Mouse (Mus musculus): Measurements from ENCODE around the gene Dcxr. TPM values are rescaled to one million over a fixed set of nuclear protein-coding genes. Genes with fewer than 3 reads are reported as not detected.

The Dcxr gene
- total RNA-seq, 1 experiment from 2014 or later, result 14.8 TPM

DNA sequence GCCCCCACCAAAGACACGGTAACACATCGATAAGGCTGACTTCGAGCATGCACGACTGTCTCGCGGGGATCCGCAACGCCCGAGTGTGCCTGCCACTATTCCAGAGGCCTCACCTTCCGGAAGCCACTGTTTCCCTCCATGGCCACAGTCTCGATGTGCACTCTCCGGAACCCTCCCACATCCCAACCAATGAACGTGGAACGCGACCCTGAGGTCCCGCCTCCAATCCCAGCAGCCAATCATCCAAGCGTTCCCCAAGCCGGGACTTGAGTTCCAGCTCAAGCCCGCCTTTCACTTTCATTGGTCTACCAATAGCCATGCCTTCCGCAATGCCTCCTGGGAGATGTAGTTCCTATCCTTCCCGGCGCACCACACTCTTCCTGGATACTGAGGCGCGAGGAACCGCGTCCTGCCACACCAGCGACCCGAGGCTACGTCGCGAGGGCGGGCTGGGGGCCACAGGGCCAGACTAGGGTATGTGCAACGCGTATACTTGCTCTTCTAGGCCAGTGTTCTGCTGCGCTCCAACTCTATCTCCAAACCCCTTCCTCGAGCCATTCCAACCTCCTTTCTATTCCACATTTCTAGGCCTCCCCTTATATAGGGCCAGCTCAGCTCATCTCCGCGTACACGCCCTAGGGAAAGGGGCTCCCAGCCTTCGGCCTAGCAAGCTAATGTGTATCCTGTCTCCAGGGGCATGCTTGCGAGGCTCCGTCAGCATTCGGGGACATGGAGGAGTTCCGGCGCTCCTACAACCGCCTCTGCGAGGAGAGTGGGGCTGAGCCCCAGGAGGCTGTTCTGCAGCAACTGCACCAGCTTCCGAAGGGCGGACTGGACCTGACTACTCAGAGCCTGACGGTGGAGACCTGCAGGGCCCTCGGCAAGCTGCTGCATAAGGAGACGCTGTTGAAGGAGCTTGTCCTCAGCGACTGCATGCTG, 13.2 kb downstream of the Dcxr start, which contains the start of the genes Cenpx and Lrrc45:
TSS of gene Cenpx (minus strand) at position 159 of the 939 bp plus-strand sequence.
TSS of gene Lrrc45 (plus strand) at position 346 of the 939 bp plus-strand sequence.
- ATAC-seq (replicated peaks; ENCODE audit: insufficient number of reproducible peaks, low FRiP score, low TSS enrichment, poor library complexity, severe bottlenecking), result peak; percentile 95

GRCm38 (mm10) chr11:120712771-120713568, 14.1 kb downstream of the Dcxr start:
- ATAC-seq (replicated peaks; ENCODE audit: insufficient number of reproducible peaks, low FRiP score, low TSS enrichment, poor library complexity, severe bottlenecking), result no peak

DNA sequence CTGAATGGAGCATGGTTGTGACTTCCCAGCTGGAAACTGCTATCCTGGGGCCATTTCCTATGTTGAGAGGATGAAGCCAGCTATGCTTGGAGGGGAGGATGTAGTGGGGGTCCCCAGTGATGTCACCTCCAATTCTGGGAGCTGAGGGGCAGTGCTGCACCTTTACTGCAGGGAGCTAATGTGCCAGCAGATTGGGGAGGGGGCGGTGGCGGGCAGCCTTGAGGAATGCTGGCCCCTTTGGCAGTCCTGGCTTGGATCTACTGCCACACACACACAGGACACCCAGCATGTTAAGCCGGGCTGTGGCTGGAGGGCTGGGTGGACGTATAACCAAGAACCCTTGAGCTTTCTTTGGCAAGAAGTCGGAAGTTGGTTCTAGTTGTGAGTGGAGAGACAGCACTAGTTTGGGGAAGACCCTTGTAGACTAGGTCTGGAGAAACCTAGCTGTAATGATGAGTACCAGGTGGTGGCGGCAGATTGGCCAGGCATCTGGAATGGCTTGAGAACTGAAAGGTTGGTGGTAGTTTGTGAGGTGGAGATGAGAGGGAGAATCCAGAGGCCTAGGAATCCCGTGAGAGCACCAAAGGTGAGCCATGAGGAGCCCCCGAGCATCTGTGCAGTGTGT, 15.0 kb downstream of the Dcxr start:
- no peak for ATAC-seq (replicated peaks; ENCODE audit: insufficient number of reproducible peaks, low FRiP score, low TSS enrichment, poor library complexity, severe bottlenecking)

DNA sequence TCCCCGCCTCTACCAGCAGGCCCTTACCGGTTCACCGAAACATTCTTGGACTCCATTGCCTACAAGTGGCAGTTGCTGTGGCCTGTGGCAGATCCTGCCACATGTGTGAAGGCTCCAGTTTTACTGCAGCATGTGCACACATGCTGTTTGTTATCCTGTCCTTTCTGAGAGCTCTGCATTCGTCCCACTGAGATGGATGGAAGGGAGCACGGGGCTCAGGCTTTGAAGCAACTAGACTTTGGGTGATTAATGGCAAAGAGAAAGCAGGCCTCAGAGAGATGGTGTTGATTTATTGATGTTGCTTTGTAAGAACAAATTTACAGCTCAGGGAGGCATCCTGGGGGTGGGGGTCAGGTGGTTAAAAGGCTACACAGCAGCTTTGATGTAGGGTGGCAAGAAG, 16.4 kb downstream of the Dcxr start:
- no peak for ATAC-seq (replicated peaks; ENCODE audit: insufficient number of reproducible peaks, low FRiP score, low TSS enrichment, poor library complexity, severe bottlenecking)

DNA sequence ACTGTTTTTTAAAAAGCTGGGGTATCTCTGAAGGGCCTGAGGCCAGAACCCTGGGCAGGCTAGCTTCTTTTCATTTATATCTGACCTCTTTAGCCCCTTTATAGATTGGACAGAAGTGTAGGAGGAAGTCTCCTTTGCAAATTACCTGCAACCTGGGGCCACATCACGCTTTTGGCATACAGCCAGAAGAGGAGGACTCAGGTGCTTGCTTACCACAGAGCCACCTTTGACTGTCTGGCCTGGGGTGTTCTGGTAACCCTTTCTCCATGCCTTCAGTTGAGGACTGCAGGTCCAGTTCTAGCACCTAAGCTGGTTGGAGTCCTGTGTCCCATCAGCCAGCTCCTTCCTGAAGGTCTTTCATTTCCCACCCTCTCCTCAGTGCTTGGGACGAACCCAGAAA, 17.5 kb downstream of the Dcxr start:
- no peak for ATAC-seq (replicated peaks; ENCODE audit: insufficient number of reproducible peaks, low FRiP score, low TSS enrichment, poor library complexity, severe bottlenecking)

- no peak for ATAC-seq (replicated peaks; ENCODE audit: insufficient number of reproducible peaks, low FRiP score, low TSS enrichment, poor library complexity, severe bottlenecking)
These were observed 19.1 kb downstream of the Dcxr start for GRCm38 (mm10) chr11:120707969-120708368.

DNA sequence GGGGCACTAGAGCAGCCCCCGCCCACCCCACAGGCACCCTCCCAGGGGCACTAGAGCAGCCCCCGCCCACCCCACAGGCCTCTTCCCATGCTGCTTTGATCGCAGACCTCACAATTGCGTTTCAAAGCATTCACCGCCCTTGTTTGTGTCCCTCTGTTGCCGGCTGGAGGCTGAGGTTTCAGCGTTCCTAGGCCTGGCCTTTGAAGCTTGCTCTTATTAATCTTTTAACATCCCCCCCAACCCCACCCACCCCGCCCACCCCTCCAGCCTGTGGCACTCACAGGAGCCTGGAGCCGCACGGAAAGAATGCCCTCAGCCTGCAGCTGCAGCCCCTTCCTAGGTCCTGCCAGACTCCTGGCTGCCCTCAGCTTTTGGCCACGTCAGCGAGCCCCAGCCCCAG, 19.9 kb downstream of the Dcxr start:
- ATAC-seq (replicated peaks; ENCODE audit: insufficient number of reproducible peaks, low FRiP score, low TSS enrichment, poor library complexity, severe bottlenecking), result no peak

DNA sequence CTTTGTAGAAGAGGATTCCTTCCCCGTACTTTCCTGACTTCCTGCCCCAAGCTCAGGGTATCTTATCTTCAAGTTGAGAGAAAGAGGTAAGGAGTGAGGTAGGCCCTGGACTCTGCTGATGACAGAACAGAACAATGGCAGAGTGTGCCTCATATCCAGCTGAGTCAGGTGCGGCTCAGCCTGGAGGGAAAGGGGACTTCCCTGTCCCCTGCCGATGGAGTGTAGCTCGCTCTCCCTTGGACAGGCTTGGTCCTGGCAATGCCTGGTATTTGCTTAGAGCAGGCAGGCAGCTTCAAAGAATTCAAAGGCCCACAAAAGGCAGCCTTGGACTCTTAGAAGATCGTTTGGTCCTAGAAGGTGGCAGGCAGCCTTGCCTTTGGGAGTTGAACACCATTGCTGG, 21.0 kb downstream of the Dcxr start:
- no peak for ATAC-seq (replicated peaks; ENCODE audit: insufficient number of reproducible peaks, low FRiP score, low TSS enrichment, poor library complexity, severe bottlenecking)

- ATAC-seq (replicated peaks; ENCODE audit: insufficient number of reproducible peaks, low FRiP score, low TSS enrichment, poor library complexity, severe bottlenecking), result no peak
These were observed 22.4 kb downstream of the Dcxr start for GRCm38 (mm10) chr11:120704486-120705325.

DNA sequence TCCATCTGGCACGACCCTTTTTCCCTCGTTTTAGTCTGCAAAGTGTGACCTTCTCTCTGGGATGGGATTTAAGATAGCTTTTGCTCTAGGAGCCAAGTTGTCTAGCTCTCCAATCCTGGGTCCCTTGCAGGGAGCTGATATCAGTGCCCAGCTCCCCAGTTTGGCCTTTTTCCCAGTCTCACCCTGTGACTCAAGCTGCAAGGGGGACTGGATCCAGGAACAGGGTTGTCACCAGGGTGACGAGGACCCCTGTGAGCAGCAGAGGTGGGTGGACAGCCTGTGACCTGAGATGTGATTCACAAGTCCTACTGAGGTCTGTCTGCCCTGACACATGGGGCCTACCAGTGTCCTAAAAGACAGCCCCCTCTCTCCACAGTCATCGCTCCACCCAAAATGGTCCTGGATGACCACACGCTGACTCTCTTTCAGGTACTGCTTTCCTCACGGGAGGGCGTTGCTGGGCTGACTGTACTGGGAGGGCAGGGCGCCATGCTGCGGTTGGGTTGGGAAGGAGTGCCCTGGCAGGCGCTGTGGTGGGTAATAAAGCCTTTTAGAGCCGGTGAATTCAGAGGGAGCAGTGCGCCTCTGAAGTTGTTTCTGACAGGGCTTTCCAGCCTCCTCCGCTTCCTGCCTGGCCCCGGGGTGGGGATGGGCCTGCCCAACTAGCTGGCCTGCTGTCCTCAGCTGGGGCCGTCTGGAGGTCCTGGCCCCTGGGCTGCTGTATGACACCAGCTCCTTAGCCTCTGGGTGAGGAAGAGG, 23.2 kb downstream of the Dcxr start:
- no peak for ATAC-seq (replicated peaks; ENCODE audit: insufficient number of reproducible peaks, low FRiP score, low TSS enrichment, poor library complexity, severe bottlenecking)

DNA sequence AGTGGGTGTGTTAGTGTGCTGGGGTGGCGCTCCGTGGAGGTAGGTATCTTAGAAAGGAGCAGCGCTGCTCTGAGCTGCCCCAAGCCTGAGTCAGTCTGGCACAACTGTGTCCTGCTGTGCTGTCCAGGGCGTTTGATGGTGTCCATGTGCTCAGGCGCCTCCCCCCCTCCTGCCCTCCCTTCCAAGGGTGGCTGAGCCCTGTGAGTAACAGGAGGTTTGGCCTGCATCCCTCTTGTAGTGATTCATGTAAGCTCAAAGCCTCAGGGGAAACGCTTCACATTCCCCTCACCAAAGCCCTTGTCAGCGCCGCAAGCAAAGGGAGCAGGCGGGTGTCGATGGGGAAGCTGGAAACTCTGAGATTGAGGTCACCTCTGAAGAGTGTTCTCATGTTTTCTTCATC, 29.3 kb downstream of the Dcxr start:
- no peak for ATAC-seq (replicated peaks; ENCODE audit: insufficient number of reproducible peaks, low FRiP score, low TSS enrichment, poor library complexity, severe bottlenecking)

DNA sequence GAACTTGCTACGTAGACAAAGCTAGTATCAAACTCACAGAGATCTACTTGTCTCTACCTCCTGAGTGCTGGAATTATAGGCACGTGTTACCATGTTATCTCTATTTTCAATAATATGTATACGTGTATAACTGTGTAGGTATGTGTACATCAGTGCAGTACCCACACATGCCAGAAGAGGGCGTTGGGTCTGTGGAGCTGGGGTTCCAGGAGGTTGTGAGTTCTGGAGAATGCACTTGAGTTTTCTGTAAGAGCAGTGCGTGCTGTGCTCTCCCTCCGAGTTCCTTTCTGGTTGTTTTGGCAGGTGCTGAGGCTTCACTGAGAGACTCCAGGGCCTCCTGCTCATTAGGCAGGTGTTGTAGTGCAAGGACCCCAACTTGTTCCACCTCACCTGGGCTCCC, 30.5 kb downstream of the Dcxr start:
- no peak for ATAC-seq (replicated peaks; ENCODE audit: insufficient number of reproducible peaks, low FRiP score, low TSS enrichment, poor library complexity, severe bottlenecking)

GRCm38 (mm10) chr11:120695641-120696040, 31.4 kb downstream of the Dcxr start:
- no peak for ATAC-seq (replicated peaks; ENCODE audit: insufficient number of reproducible peaks, low FRiP score, low TSS enrichment, poor library complexity, severe bottlenecking)

DNA sequence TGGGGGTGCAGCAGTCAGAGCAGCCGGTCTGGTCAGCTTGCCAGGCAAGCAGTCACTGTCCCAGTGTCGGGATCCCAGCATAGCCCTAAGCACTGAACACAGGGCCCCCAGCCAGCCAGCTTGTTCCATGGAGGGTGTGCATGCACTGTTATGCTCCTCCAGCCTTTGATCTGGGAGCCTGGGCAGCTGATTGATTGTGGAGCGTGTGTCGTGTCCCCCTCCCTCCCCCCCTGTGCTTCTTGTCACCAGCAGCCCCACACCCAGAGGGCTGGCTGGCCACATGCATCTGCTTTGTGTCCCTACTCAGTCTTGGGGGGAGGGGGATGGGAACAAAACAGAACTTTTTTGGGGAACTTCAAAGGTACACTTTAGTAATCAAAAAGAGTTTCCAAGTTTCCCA, 31.9 kb downstream of the Dcxr start:
- ATAC-seq (replicated peaks; ENCODE audit: insufficient number of reproducible peaks, low FRiP score, low TSS enrichment, poor library complexity, severe bottlenecking), result no peak

- ATAC-seq (replicated peaks; ENCODE audit: insufficient number of reproducible peaks, low FRiP score, low TSS enrichment, poor library complexity, severe bottlenecking), result no peak
These were observed 33.6 kb downstream of the Dcxr start for GRCm38 (mm10) chr11:120693461-120693860.

GRCm38 (mm10) chr11:120692471-120693011, 34.5 kb downstream of the Dcxr start:
- no peak for ATAC-seq (replicated peaks; ENCODE audit: insufficient number of reproducible peaks, low FRiP score, low TSS enrichment, poor library complexity, severe bottlenecking)

GRCm38 (mm10) chr11:120689365-120689764, 37.7 kb downstream of the Dcxr start:
- no peak for ATAC-seq (replicated peaks; ENCODE audit: insufficient number of reproducible peaks, low FRiP score, low TSS enrichment, poor library complexity, severe bottlenecking)
